Mouse (Mus musculus): ENCODE results near the gene Hoxd9. TPM values are rescaled to one million over a fixed set of nuclear protein-coding genes. Genes with fewer than 3 reads are reported as not detected.

The Hoxd9 gene
- polyA plus RNA-seq, 1 experiment from 2014 or later: not detected

DNA sequence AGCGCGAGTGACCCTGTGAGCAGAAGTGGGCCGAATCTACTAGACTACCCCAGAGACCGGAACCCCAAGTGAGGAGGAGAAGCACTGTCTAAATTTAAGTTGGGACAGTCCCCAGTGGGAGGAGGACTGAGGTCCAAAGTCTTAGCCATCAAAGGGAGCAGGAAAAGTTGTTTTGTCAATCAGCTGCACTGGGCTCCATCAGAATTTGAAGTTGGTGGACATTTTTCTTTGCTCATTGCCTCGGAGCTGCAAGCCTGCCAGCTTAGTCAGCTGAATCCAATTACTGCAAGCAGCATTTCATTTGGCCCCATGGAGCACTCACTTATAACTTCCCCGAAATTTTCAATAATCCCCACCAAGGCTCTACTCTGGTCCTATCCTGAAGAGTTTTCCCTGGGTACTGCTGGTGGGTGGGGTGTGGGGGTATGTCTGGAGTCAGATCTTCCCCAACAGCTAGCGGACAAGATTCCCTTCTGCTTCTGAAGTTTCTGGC, 40.1 kb downstream of the Hoxd9 start:
- no peak overlapping the region for H3K9ac ChIP-seq
- ATAC-seq: no peak
- no peak overlapping the region for H3K4me2 ChIP-seq
- no peaks in the 10 kb centered on the region for H3K9me3 ChIP-seq (replicated peaks)
- H3K27ac ChIP-seq: no peak overlapping the region
- WGBS: 2% methylated on average over 7 of the region's 7 CpGs
- no peak overlapping the region for H3K4me3 ChIP-seq
- peaks cover 99% of the 10 kb centered on the region for H3K27me3 ChIP-seq
- H3K36me3 ChIP-seq (ENCODE audit: poor library complexity, severe bottlenecking): no peaks in the 10 kb centered on the region
- peaks cover 4% of the 10 kb centered on the region for H3K4me1 ChIP-seq

DNA sequence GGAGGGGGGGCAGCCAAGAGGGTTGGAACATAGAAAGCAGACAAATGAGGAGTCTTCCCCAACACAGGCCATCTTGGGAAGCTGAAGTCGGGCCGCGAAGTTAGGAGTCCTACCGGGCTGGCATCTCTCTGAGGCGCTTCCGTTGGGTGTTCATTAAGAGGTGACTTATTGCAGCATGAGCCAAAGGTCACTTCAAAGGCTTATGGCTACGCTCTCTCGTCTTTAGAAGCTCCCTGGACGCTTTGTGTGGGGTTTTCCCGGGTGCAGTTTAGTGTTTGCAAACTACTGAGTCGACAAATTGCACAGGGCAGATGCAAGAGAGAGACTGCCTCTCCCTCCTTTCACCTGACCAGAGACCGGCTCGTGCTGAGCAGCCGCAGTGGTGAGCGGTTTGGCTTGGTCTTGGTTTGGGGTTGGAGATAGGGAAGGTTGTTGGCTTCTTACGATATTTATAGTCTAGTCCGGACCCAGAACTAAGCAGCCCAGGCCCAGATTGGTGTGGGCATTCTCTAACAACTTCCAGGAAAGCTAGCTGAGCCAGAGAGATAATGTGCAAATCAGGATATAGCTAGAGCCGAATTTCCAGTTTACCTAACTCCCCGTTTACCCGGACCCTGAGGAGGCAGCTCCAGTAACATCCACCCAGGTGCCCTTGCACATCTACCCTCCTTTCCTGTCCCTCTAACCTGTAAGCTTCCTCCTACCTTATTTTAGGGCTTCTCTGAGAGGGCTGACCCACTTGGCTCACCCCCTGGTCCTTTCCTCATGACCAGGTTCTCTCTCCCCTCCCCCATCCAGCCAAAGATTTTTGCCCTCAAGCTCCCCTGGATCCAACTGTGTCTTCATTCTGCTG, 41.3 kb downstream of the Hoxd9 start:
- no peak for ATAC-seq
- no peaks in the 10 kb centered on the region for H3K36me3 ChIP-seq (ENCODE audit: poor library complexity, severe bottlenecking)
- no peak overlapping the region for H3K27ac ChIP-seq
- no peaks in the 10 kb centered on the region for H3K9me3 ChIP-seq (replicated peaks)
- peaks cover 99% of the 10 kb centered on the region for H3K27me3 ChIP-seq
- peaks cover 4% of the 10 kb centered on the region; the same call in 1 of the 2 replicates for H3K4me1 ChIP-seq
- H3K4me2 ChIP-seq: no peak overlapping the region
- 2% methylated on average over 20 of the region's 20 CpGs for WGBS
- H3K4me3 ChIP-seq: no peak overlapping the region
- no peak overlapping the region for H3K9ac ChIP-seq

DNA sequence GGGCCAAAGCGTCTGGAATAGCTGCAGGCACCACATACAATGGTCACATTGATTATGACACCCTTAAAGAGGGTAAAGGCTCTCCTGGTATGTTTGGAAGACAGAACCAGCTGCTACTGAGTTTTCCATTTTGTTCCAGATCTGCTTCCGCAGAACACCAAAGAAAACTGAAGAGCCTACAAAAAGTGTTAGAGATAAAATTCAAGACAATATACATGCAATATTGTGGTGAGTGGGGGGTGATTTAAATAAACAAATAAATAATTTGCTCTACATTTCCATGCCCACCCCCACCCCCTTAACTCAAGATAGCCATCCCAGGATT, 41.9 kb downstream of the Hoxd9 start:
- WGBS: 7% methylated on average over 2 of the region's 2 CpGs
- Histone ChIP-seq H3K9ac (no peak overlapping the region), H3K27ac (no peak overlapping the region)

DNA sequence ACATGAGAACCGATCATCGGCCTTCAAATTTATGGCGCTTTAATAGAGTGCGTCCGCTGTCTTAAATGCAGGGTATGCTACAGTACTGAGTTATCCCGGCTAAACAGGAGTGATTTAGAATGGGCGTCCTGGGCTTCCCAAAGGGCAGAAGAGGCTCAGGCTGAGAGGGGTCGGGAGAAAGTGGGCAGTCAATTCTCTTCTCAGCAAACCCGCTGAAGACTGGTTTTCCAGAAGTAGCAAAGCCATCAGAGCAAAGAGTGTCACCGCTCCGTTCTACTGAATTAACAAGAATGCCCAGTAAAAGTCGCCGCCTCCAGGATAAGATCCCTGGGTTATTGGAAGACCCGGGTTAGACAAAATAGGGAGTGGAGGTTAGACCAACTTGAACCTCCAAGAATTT, 42.3 kb downstream of the Hoxd9 start:
- Histone ChIP-seq H3K27me3 (peaks cover 99% of the 10 kb centered on the region), H3K4me2 (no peak overlapping the region), H3K27ac (no peak overlapping the region), H3K9ac (no peak overlapping the region), H3K4me3 (no peak overlapping the region), H3K9me3 (replicated peaks) (no peaks in the 10 kb centered on the region), H3K36me3 (ENCODE audit: poor library complexity, severe bottlenecking) (no peaks in the 10 kb centered on the region), H3K4me1 (peaks cover 4% of the 10 kb centered on the region; the same call in 1 of the 2 replicates)
- WGBS: 2% methylated on average over 14 of the region's 14 CpGs
- ATAC-seq: no peak

More for the DNA sequence above, 41.9 kb downstream of the Hoxd9 start:
- H3K36me3 ChIP-seq (ENCODE audit: poor library complexity, severe bottlenecking): no peaks in the 10 kb centered on the region
- peaks cover 4% of the 10 kb centered on the region; the same call in 1 of the 2 replicates for H3K4me1 ChIP-seq
- peaks cover 99% of the 10 kb centered on the region for H3K27me3 ChIP-seq
- H3K9me3 ChIP-seq (replicated peaks): no peaks in the 10 kb centered on the region
- H3K4me3 ChIP-seq: no peak overlapping the region
- no peak overlapping the region for H3K4me2 ChIP-seq
- no peak for ATAC-seq

DNA sequence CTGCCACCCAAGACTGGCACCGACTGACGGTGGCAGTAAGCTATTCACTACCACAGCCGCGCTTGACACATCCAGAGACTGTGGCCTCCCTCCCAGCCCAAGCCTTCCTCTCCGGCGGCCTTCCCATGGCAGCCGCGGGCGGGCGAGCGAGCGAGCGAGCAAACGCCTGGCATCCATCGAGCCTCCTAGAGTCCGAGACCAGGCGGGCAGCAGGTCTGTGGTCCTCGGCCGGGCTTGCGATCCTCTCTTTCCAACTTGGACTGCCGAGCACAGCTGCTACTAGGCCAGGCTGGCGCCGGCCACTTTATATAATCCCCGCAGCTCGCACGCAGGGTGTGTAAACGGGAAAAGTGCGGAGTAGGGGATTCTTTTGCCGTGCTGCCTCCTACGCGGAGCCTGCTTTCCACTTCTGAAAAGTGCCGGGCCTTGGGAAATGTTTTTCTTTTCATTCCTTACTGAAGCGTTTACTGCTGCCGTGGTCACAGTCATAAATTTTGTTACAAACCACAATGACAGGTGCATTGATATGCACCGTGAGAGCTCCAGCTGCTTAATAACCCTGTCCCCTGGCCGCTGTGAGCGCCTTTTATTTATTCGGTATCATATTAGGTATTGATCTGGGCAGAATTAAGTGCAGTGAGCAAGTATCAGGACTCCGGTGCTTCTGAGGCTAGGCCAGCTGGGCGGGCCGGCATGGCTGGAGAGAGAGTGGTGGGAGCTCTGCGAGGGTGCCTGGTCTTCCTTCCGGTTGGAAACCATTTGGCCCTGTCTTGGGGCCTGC, 43.0 kb downstream of the Hoxd9 start:
- H3K27ac ChIP-seq: no peak overlapping the region
- no peaks in the 10 kb centered on the region for H3K9me3 ChIP-seq (replicated peaks)
- H3K9ac ChIP-seq: no peak overlapping the region
- H3K4me3 ChIP-seq: no peak overlapping the region
- ATAC-seq: no peak
- no peaks in the 10 kb centered on the region for H3K36me3 ChIP-seq (ENCODE audit: poor library complexity, severe bottlenecking)
- 1% methylated on average over 43 of the region's 43 CpGs for WGBS
- H3K4me1 ChIP-seq: peaks cover 4% of the 10 kb centered on the region; the same call in 1 of the 2 replicates
- H3K4me2 ChIP-seq: no peak overlapping the region
- H3K27me3 ChIP-seq: peaks cover 99% of the 10 kb centered on the region

DNA sequence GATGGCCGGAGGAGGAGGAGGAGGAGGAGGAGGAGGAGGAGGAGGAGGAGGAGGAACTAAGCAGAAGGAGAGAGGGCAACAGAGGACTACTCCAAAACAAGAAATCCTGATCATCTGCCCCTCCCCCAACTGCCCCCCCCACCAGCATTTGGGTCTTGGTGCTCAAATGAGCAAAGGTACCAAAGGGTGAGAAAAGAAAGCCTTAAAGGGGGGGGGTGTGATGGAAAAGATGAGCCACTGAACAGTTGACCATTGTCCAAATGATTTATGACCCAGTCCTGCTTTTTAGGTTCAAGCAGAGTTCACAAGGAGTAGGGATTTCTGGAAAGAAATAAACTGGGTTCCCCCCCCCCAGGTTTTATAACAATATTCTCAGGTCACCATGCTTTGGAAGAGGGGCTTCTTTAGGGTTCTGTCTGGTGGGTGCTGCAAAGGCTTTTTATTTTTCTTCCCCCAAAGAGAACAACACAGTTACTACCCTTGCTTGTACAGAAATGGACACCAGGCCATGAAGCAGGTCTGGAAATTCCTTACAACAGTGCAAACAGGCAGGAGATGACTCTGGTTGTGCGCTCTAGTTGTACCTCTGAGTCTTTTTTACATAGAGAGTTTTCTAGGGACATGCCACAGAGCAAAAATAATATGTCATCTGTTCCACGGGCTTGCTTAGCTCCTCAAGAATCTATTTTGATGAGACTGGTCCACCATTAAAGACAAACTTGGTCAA, 43.9 kb downstream of the Hoxd9 start:
- no peak overlapping the region for H3K4me3 ChIP-seq
- no peaks in the 10 kb centered on the region for H3K36me3 ChIP-seq (ENCODE audit: poor library complexity, severe bottlenecking)
- peaks cover 99% of the 10 kb centered on the region for H3K27me3 ChIP-seq
- no peak overlapping the region for H3K9ac ChIP-seq
- no peaks in the 10 kb centered on the region for H3K4me1 ChIP-seq
- no peak for ATAC-seq
- H3K9me3 ChIP-seq (replicated peaks): no peaks in the 10 kb centered on the region
- WGBS: 36% methylated on average over 2 of the region's 3 CpGs
- H3K4me2 ChIP-seq: no peak overlapping the region
- H3K27ac ChIP-seq: no peak overlapping the region

DNA sequence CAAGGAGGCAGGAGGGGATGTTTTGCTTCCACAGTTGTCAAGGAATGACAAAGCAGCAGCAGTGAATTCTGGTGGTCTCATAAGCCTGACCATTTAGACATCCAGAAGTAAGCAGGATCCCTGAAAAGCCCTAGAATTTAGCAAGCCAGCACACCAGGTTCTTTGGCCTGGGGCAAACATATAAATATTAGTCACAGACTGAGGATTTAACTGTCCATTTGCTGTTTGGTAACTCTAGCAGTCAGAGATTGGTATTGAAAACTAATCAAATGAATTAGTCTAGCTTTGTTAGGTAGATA, 44.4 kb downstream of the Hoxd9 start:
- Histone ChIP-seq H3K4me1 (no peaks in the 10 kb centered on the region), H3K9me3 (replicated peaks) (no peaks in the 10 kb centered on the region), H3K27me3 (peaks cover 99% of the 10 kb centered on the region), H3K27ac (no peak overlapping the region), H3K4me2 (no peak overlapping the region), H3K36me3 (ENCODE audit: poor library complexity, severe bottlenecking) (no peaks in the 10 kb centered on the region), H3K4me3 (no peak overlapping the region), H3K9ac (no peak overlapping the region)
- ATAC-seq: no peak

DNA sequence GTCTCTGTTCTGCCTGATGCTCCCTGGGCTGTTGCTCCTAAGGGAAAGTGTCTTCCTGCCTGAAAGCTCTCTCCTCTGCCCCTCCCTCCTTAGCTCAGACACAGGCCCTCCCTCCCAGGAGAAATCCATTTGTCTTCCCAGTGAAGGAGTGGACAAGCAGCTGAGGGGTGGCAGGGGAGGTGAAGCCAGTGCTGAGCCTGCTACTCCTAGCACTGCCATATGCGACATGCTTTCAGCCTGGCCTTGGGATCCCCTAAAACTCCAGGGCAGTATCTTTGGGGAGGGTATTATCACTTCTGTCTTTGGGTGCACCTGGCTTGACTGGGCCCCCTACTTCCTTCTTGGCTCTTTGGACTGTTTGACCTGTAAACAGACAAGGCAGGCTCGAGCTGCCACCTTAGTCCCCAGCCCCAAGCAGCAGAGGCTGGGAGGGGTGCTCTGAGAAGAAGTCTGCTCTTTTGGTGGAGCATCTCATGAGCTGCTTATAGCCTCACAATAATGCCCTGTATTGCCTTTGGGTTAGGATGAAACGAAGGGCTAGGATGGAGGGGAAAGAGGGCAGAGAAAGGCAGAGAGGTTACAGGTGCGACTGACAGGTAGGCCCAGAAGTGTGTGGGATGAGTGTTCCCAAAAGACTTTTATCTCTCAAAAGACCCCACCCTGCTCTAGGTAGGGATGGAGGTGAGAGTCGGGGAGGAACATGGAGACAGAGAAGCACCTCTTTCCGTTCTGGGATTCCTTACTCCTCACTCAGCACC, 48.2 kb downstream of the Hoxd9 start:
- Histone ChIP-seq H3K9me3 (replicated peaks) (no peaks in the 10 kb centered on the region), H3K27me3 (peaks cover 99% of the 10 kb centered on the region), H3K9ac (no peak overlapping the region), H3K4me1 (peaks cover 11% of the 10 kb centered on the region), H3K27ac (no peak overlapping the region), H3K4me2 (no peak overlapping the region), H3K4me3 (no peak overlapping the region), H3K36me3 (ENCODE audit: poor library complexity, severe bottlenecking) (no peaks in the 10 kb centered on the region)
- no peak for ATAC-seq
- WGBS: 3% methylated on average over 6 of the region's 6 CpGs

DNA sequence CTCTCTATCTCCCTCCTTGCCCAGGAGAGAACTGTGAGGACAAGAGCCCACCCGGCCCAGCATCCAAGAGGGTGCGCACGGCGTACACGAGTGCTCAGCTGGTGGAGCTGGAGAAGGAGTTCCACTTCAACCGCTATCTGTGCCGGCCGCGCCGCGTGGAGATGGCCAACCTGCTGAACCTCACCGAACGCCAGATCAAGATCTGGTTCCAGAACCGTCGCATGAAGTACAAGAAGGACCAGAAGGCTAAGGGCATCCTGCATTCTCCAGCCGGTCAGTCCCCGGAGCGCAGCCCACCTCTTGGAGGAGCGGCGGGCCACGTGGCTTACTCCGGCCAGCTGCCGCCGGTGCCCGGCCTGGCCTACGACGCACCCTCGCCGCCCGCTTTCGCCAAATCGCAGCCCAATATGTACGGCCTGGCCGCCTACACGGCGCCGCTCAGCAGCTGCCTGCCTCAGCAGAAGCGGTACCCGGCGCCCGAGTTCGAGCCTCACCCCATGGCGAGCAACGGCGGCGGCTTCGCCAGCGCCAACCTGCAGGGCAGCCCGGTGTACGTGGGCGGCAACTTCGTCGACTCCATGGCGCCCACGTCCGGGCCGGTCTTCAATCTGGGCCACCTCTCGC, 48.9 kb downstream of the Hoxd9 start:
- H3K27me3 ChIP-seq: peaks cover 100% of the 10 kb centered on the region
- ATAC-seq: no peak
- WGBS: under 1% methylated on average over 58 of the region's 58 CpGs
- H3K4me2 ChIP-seq: no peak overlapping the region
- no peak overlapping the region for H3K4me3 ChIP-seq
- H3K9me3 ChIP-seq (replicated peaks): no peaks in the 10 kb centered on the region
- H3K9ac ChIP-seq: no peak overlapping the region
- no peaks in the 10 kb centered on the region for H3K36me3 ChIP-seq (ENCODE audit: poor library complexity, severe bottlenecking)
- H3K27ac ChIP-seq: no peak overlapping the region
- peaks cover 11% of the 10 kb centered on the region for H3K4me1 ChIP-seq

DNA sequence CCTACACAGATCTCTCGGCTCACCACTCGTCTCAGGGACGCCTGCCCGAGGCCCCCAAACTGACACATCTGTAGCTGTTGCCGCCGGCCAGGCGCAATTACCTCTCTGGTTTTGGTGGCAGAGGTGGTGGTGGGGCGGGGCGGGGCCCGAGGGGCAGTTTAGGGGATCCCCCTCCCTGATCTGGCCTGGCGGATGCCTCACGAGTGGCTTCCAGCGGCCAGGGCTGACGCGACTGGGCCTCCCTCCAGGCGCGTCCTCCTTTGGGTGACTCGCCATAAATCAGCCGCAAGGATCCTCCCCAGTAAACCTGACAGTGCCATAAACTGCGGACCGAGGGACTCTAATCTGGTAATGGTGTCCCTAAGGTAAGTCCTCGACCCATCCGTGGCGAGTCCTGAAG, 49.5 kb downstream of the Hoxd9 start:
- H3K9me3 ChIP-seq (replicated peaks): no peaks in the 10 kb centered on the region
- WGBS: under 1% methylated on average over 24 of the region's 24 CpGs
- H3K4me3 ChIP-seq: no peak overlapping the region
- no peaks in the 10 kb centered on the region for H3K36me3 ChIP-seq (ENCODE audit: poor library complexity, severe bottlenecking)
- H3K4me2 ChIP-seq: no peak overlapping the region
- peaks cover 11% of the 10 kb centered on the region for H3K4me1 ChIP-seq
- 0 out of 2 replicates have a peak, but pooled peaks have one; percentile 10 for ATAC-seq
- no peak overlapping the region for H3K9ac ChIP-seq
- H3K27me3 ChIP-seq: peaks cover 100% of the 10 kb centered on the region
- no peak overlapping the region for H3K27ac ChIP-seq

DNA sequence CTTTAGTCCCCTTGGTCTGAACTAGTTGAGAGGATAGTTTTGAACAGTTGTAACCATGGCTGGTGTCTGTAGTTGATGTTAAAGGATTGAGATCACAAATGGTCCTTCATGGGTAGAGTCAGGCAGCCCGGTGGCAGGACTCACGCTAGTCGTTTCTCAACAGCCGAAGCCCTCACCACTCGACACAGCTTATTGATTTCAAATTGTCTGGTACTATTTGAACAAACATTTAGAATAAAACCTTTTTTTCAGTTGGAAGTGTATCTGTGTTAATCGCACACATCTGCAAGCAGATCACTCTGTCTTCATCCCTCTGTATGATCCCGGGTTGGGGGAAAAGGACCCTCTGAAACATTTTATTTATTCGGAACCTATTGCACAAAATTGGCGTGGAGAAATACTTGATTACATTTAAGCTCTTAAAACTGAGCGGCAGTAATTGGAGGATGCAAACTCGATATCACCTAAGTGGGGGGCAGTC, 50.2 kb downstream of the Hoxd9 start:
- 3% methylated on average over 11 of the region's 11 CpGs for WGBS
- H3K4me2 ChIP-seq: no peak overlapping the region

More for the DNA sequence above, 50.2 kb downstream of the Hoxd9 start:
- peaks cover 100% of the 10 kb centered on the region for H3K27me3 ChIP-seq
- H3K27ac ChIP-seq: no peak overlapping the region
- ATAC-seq: no peak
- peaks cover 14% of the 10 kb centered on the region for H3K4me1 ChIP-seq
- H3K36me3 ChIP-seq (ENCODE audit: poor library complexity, severe bottlenecking): no peaks in the 10 kb centered on the region
- no peak overlapping the region for H3K9ac ChIP-seq
- no peaks in the 10 kb centered on the region for H3K9me3 ChIP-seq (replicated peaks)
- H3K4me3 ChIP-seq: no peak overlapping the region
